ENCODE assay signal across 8 mouse cellular contexts in the genomic region with DNA sequence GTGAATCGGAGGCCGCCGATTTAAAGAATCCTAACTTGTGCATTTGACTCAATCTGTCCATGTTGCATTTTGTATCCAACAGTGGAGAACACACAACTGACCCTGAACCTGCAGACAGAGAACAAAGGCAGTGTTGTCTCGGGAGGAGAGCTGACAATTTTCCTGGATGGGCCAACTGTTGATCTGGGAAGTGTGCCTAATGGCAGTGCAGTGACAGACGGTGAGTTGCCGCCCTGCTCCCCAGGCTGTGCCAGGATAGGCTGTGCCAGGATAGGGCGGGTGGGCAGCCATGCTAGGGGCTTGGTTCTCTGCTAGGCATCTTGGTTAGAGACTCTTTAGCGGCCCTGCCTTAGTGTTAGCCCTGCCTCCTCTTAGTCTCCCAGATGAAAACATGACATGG. TPM values are rescaled to one million over a fixed set of nuclear protein-coding genes. Genes with fewer than 3 reads are reported as not detected.
DNase-seq lines count a peak whose midpoint lies in the region; ATAC-seq and TF ChIP-seq lines count a peak whose summit lies in the region.
"Had no signal": no experiment of that assay in that cellular context is flagged by ENCODE, and none has a peak within 500 bp of the region (broad histone marks: within the 10 kb centered on the region; RNA-seq: fewer than 3 reads in every experiment).

No protein-coding gene starts in this region.

- TF ChIP-seq POLR2A in limb, embryonic 14.5 days (IDR thresholded peaks at IDR 0.05; ENCODE audit: borderline replicate concordance, extremely low read depth, insufficient read depth, insufficient read length) = no peak

- no peaks in the 10 kb centered on the region for H3K9me3 ChIP-seq in limb, embryonic 12.5 days
- H3K9me3 ChIP-seq in limb, embryonic 10.5 days (replicated peaks) = no peaks in the 10 kb centered on the region
- no peaks in the 10 kb centered on the region for H3K9me3 ChIP-seq in embryonic facial prominence, embryonic 14.5 days (ENCODE audit: control insufficient read depth, low read length)
- no peaks in the 10 kb centered on the region for H3K9me3 ChIP-seq in limb, embryonic 14.5 days (ENCODE audit: control insufficient read depth, low read length)

- H3K36me3 ChIP-seq in limb, embryonic 12.5 days = peaks cover 37% of the 10 kb centered on the region
- peaks cover 47% of the 10 kb centered on the region for H3K36me3 ChIP-seq in limb, embryonic 10.5 days
- H3K36me3 ChIP-seq in embryonic facial prominence, embryonic 14.5 days (ENCODE audit: control insufficient read depth, insufficient read depth, low read length) = peaks cover 4% of the 10 kb centered on the region; the same call in 1 of the 2 replicates
- H3K36me3 ChIP-seq in limb, embryonic 14.5 days (ENCODE audit: control insufficient read depth, insufficient read depth, low read length) = peaks cover 17% of the 10 kb centered on the region; the same call in 1 of the 2 replicates

- no peak overlapping the region for H3K4me2 ChIP-seq in limb, embryonic 12.5 days
- no peak overlapping the region for H3K4me2 ChIP-seq in embryonic facial prominence, embryonic 14.5 days (ENCODE audit: low read depth, low read length)
- no peak overlapping the region for H3K4me2 ChIP-seq in limb, embryonic 14.5 days (replicated peaks; ENCODE audit: low read depth, low read length, severe bottlenecking)

- H3K4me3 ChIP-seq in limb, embryonic 12.5 days (replicated peaks) = no peak overlapping the region
- H3K4me3 ChIP-seq in limb, embryonic 10.5 days = no peak overlapping the region
- H3K4me3 ChIP-seq in embryonic facial prominence, embryonic 14.5 days (ENCODE audit: low read depth, low read length) = no peak overlapping the region
- no peak overlapping the region for H3K4me3 ChIP-seq in limb, embryonic 14.5 days (replicated peaks; ENCODE audit: low read length)

- peaks cover 11% of the 10 kb centered on the region; the same call in 1 of the 2 replicates for H3K4me1 ChIP-seq in limb, embryonic 12.5 days (replicated peaks)
- 0 out of 2 replicates have a peak, but pooled peaks cover 3% of the 10 kb centered on the region for H3K4me1 ChIP-seq in limb, embryonic 10.5 days
- H3K4me1 ChIP-seq in embryonic facial prominence, embryonic 14.5 days (ENCODE audit: control insufficient read depth, insufficient read depth, low read length) = no peaks in the 10 kb centered on the region
- H3K4me1 ChIP-seq in limb, embryonic 14.5 days (ENCODE audit: control insufficient read depth, insufficient read depth, low read length) = no peaks in the 10 kb centered on the region

- 88% methylated on average over 8 of the region's 8 CpGs for WGBS in limb, embryonic 12.5 days
- WGBS in limb, embryonic 10.5 days = 91% methylated on average over 8 of the region's 8 CpGs
- WGBS in embryonic facial prominence, embryonic 14.5 days = 77% methylated on average over 8 of the region's 8 CpGs
- WGBS in limb, embryonic 14.5 days = 81% methylated on average over 8 of the region's 8 CpGs

- H3K27ac ChIP-seq in limb, embryonic 12.5 days = peak overlapping the region; percentile 50
- H3K27ac ChIP-seq in limb, embryonic 10.5 days = no peak overlapping the region
- H3K27ac ChIP-seq in embryonic facial prominence, embryonic 14.5 days (replicated peaks; ENCODE audit: low read depth, low read length) = no peak overlapping the region
- H3K27ac ChIP-seq in limb, embryonic 14.5 days (replicated peaks; ENCODE audit: low read depth, low read length) = 0 out of 2 replicates have a peak overlapping the region, but pooled peaks have one; percentile 48

- no peak for ATAC-seq in limb, embryonic 12.5 days (ENCODE audit: insufficient number of reproducible peaks, insufficient read depth, low FRiP score, low TSS enrichment, low read depth)
- 0 out of 2 replicates have a peak, but pooled peaks have one; percentile 47 for ATAC-seq in embryonic facial prominence, embryonic 14.5 days (ENCODE audit: low read depth)
- ATAC-seq in limb, embryonic 14.5 days (ENCODE audit: low FRiP score, low read depth) = no peak

- no peak overlapping the region for H3K9ac ChIP-seq in limb, embryonic 12.5 days (replicated peaks)
- H3K9ac ChIP-seq in embryonic facial prominence, embryonic 14.5 days (ENCODE audit: low read depth, low read length) = no peak overlapping the region
- H3K9ac ChIP-seq in limb, embryonic 14.5 days (ENCODE audit: low read depth, low read length, severe bottlenecking) = no peak overlapping the region

- no peaks in the 10 kb centered on the region for H3K27me3 ChIP-seq in limb, embryonic 12.5 days
- no peaks in the 10 kb centered on the region for H3K27me3 ChIP-seq in limb, embryonic 10.5 days (ENCODE audit: low read depth, poor library complexity, severe bottlenecking)
- H3K27me3 ChIP-seq in embryonic facial prominence, embryonic 14.5 days (replicated peaks; ENCODE audit: control insufficient read depth, insufficient read depth, low read length) = no peaks in the 10 kb centered on the region
- no peaks in the 10 kb centered on the region for H3K27me3 ChIP-seq in limb, embryonic 14.5 days (ENCODE audit: control insufficient read depth, insufficient read depth, low read length)

- no peak for DNase-seq in limb, embryonic 10.5 days (ENCODE audit: low spot score)
- peak; percentile 70 for DNase-seq in cerebellum, adult 11-12 months
- no peak for DNase-seq in embryonic facial prominence, embryonic 14.5 days (ENCODE audit: low spot score)
- no peak for DNase-seq in limb, embryonic 14.5 days (ENCODE audit: low spot score)
- DNase-seq in embryo, embryonic 11 days = no peak
- no peak for DNase-seq in adrenal gland, adult 2 months
- DNase-seq: lung, postnatal 36 days had no signal

RNA-seq across cellular contexts. Expression of a gene that starts 47.1 kb away (rescaled TPM):
- polyA plus RNA-seq in limb, embryonic 12.5 days (2016; fragmentation: Nextera tagmentation; extraction: Ambion mirVana) = 277 and 286 TPM in 2 replicates
- 55.9 and 116 TPM in 2 replicates for polyA plus RNA-seq in limb, embryonic 10.5 days (2016; fragmentation: Nextera tagmentation; extraction: Ambion mirVana)
- 77.8 and 112 TPM in 2 replicates for polyA plus RNA-seq in embryonic facial prominence, embryonic 14.5 days (2014; fragmentation: Nextera tagmentation; extraction: Ambion mirVana)
- 315 and 409 TPM in 2 replicates for polyA plus RNA-seq in limb, embryonic 14.5 days (2012; rRNA removed)
- polyA plus RNA-seq in limb, embryonic 14.5 days (2014; fragmentation: Nextera tagmentation; extraction: Ambion mirVana) = 153 and 200 TPM in 2 replicates
- total RNA-seq in adrenal gland, adult 2 months (2021) = 10 to 100 TPM; 30.8 to 34.5 TPM
- 20.3 and 22.2 TPM in 2 replicates for polyA plus RNA-seq in adrenal gland, adult 2 months (2012; rRNA removed)

RNA-seq across cellular contexts. Expression of a gene that starts 58.4 kb away (rescaled TPM):
- polyA plus RNA-seq in limb, embryonic 12.5 days (2016; fragmentation: Nextera tagmentation; extraction: Ambion mirVana) = 102 and 103 TPM in 2 replicates
- polyA plus RNA-seq in limb, embryonic 10.5 days (2016; fragmentation: Nextera tagmentation; extraction: Ambion mirVana) = 110 and 113 TPM in 2 replicates
- 42.7 and 42.8 TPM in 2 replicates for polyA plus RNA-seq in embryonic facial prominence, embryonic 14.5 days (2014; fragmentation: Nextera tagmentation; extraction: Ambion mirVana)
- 92.5 and 99.8 TPM in 2 replicates for polyA plus RNA-seq in limb, embryonic 14.5 days (2012; rRNA removed)
- 51.8 and 57.2 TPM in 2 replicates for polyA plus RNA-seq in limb, embryonic 14.5 days (2014; fragmentation: Nextera tagmentation; extraction: Ambion mirVana)
- 10 to 100 TPM; 26.0 to 38.4 TPM for total RNA-seq in adrenal gland, adult 2 months (2021)
- polyA plus RNA-seq in adrenal gland, adult 2 months (2012; rRNA removed) = 19.7 and 20.3 TPM in 2 replicates

Comparison
In these comparisons a context has a peak if more than half of its experiments do, and no peak if none do; other contexts are left out.
1. H3K27ac ChIP-seq: peak in limb, embryonic 12.5 days (single experiment) and limb, embryonic 14.5 days (single experiment); none in limb, embryonic 10.5 days (single experiment) and embryonic facial prominence, embryonic 14.5 days (single experiment).